Mouse (Mus musculus): Measurements from ENCODE around the gene Rpl11.
"Not testable (repeated sequence)": the region's sequence is repeated elsewhere in the genome, so short reads cannot be mapped to it uniquely, and the experiment has no call there.

The Rpl11 gene

GRCm38 (mm10) chr4:135980223-135980622 is 73.0 kb downstream of the Rpl11 start:
- not testable (repeated sequence) for DNase-seq (ENCODE audit: low spot score)
